Mouse (Mus musculus): ENCODE data around the gene Wdr62. TPM values are rescaled to one million over a fixed set of nuclear protein-coding genes. Genes with fewer than 3 reads are reported as not detected.

Gene Wdr62
- total and polyA plus RNA-seq, 3 experiments, result 0.97 to 5.3 (median 1.7) TPM

- no peak for DNase-seq
- WGBS, result 83% methylated on average over 12 of the region's 12 CpGs
- Histone ChIP-seq H3K36me3 (ENCODE audit: control insufficient read depth, insufficient read depth, low read length) (no peaks in the 10 kb centered on the region), H3K79me2 (replicated peaks; ENCODE audit: control insufficient read depth, insufficient read depth, low read length) (no peaks in the 10 kb centered on the region), H3K4me3 (no peak overlapping the region), H3K9ac (ENCODE audit: low read depth, low read length) (no peak overlapping the region), H3K27me3 (ENCODE audit: control insufficient read depth, insufficient read depth, low read length) (no peaks in the 10 kb centered on the region), H3K4me1 (ENCODE audit: control insufficient read depth, insufficient read depth, low read length) (peaks cover 3% of the 10 kb centered on the region), H3K27ac (no peak overlapping the region)
- TF ChIP-seq CTCF (IDR thresholded peaks at IDR 0.05) (no peak), EP300 (IDR thresholded peaks at IDR 0.05; ENCODE audit: insufficient read depth, low read depth, low read length) (no peak), POLR2A (IDR thresholded peaks at IDR 0.05; ENCODE audit: insufficient read depth, low read depth, low read length) (no peak)
- intact Hi-C loops (cut with DNase I), result no loop called here
Observed at GRCm38 (mm10) chr7:30310136-30310535, 29.9 kb upstream of the Wdr62 start.

- H3K27me3 ChIP-seq (ENCODE audit: control insufficient read depth, insufficient read depth, low read length), result no peaks in the 10 kb centered on the region
- DNase-seq, result no peak
- H3K27ac ChIP-seq, result no peak overlapping the region
- H3K4me3 ChIP-seq, result peak overlapping the region; percentile 57; the same call in 1 of the 2 replicates
- TF ChIP-seq CTCF (IDR thresholded peaks at IDR 0.05), result no peak
- H3K9ac ChIP-seq (ENCODE audit: low read depth, low read length), result no peak overlapping the region; the same call in 1 of the 2 replicates
- no peaks in the 10 kb centered on the region for H3K36me3 ChIP-seq (ENCODE audit: control insufficient read depth, insufficient read depth, low read length)
- H3K79me2 ChIP-seq (replicated peaks; ENCODE audit: control insufficient read depth, insufficient read depth, low read length), result no peaks in the 10 kb centered on the region
- peaks cover 3% of the 10 kb centered on the region for H3K4me1 ChIP-seq (ENCODE audit: control insufficient read depth, insufficient read depth, low read length)
- intact Hi-C loops (cut with DNase I), result loop anchor here (1.0 kb wide), 1 partner anchor 14 kb away; the partner anchor contains the start of gene Sdhaf1
- WGBS, result 53% methylated on average over 15 of the region's 15 CpGs
Observed at GRCm38 (mm10) chr7:30309395-30310129, 29.3 kb upstream of the Wdr62 start.

GRCm38 (mm10) chr7:30308076-30309005 is 28.1 kb upstream of the Wdr62 start, which contains the start of gene Alkbh6:
Gene Alkbh6 (plus strand): TSS chr7:30308717.
- Histone ChIP-seq H3K4me3 (peak within 1 kb of the TSS; percentile 57), H3K36me3 (ENCODE audit: control insufficient read depth, insufficient read depth, low read length) (no peaks in the 10 kb centered on the region), H3K27me3 (ENCODE audit: control insufficient read depth, insufficient read depth, low read length) (no peaks in the 10 kb centered on the region), H3K9ac (ENCODE audit: low read depth, low read length) (peak within 1 kb of the TSS; percentile 59), H3K79me2 (replicated peaks; ENCODE audit: control insufficient read depth, insufficient read depth, low read length) (no peaks in the 10 kb centered on the region), H3K4me1 (ENCODE audit: control insufficient read depth, insufficient read depth, low read length) (peaks cover 3% of the 10 kb centered on the region), H3K27ac (peak within 1 kb of the TSS; percentile 87)
- TF ChIP-seq CTCF (IDR thresholded peaks at IDR 0.05), result no peak
- peak; percentile 100 for TF ChIP-seq POLR2A (IDR thresholded peaks at IDR 0.05; ENCODE audit: insufficient read depth, low read depth, low read length)
- TF ChIP-seq EP300 (IDR thresholded peaks at IDR 0.05; ENCODE audit: insufficient read depth, low read depth, low read length), result peak; percentile 75; the same call in 1 of the 2 replicates
- WGBS, result 4% methylated on average over 27 of the region's 27 CpGs
- intact Hi-C loops (cut with DNase I), result loop anchor here (1.0 kb wide), 1 partner anchor 15 kb away; the partner anchor contains the start of gene Sdhaf1
- peak; percentile 89 to 96 for DNase-seq

GRCm38 (mm10) chr7:30306083-30306779 is 26.0 kb upstream of the Wdr62 start:
- 86% methylated on average over 16 of the region's 16 CpGs for WGBS
- intact Hi-C loops (cut with DNase I), result no loop called here

GRCm38 (mm10) chr7:30300914-30301313 is 20.7 kb upstream of the Wdr62 start:
- no peak overlapping the region for H3K4me3 ChIP-seq
- H3K27ac ChIP-seq, result no peak overlapping the region
- H3K36me3 ChIP-seq (ENCODE audit: control insufficient read depth, insufficient read depth, low read length), result no peaks in the 10 kb centered on the region
- no peak for DNase-seq
- intact Hi-C loops (cut with DNase I), result loop anchor here (2.0 kb wide), 1 partner anchor 18 kb away; no protein-coding TSS in a partner anchor
- 46% methylated on average over 3 of the region's 3 CpGs for WGBS
- TF ChIP-seq POLR2A (IDR thresholded peaks at IDR 0.05; ENCODE audit: insufficient read depth, low read depth, low read length) (no peak), EP300 (IDR thresholded peaks at IDR 0.05; ENCODE audit: insufficient read depth, low read depth, low read length) (0 out of 2 replicates have a peak, but pooled peaks have one; percentile 21), CTCF (IDR thresholded peaks at IDR 0.05) (peak; percentile 79)
- H3K27me3 ChIP-seq (ENCODE audit: control insufficient read depth, insufficient read depth, low read length), result no peaks in the 10 kb centered on the region
- H3K9ac ChIP-seq (ENCODE audit: low read depth, low read length), result no peak overlapping the region
- H3K79me2 ChIP-seq (replicated peaks; ENCODE audit: control insufficient read depth, insufficient read depth, low read length), result no peaks in the 10 kb centered on the region
- no peaks in the 10 kb centered on the region for H3K4me1 ChIP-seq (ENCODE audit: control insufficient read depth, insufficient read depth, low read length)

More at GRCm38 (mm10) chr7:30306083-30306779, 26.0 kb upstream of the Wdr62 start:
- H3K9ac ChIP-seq (ENCODE audit: low read depth, low read length), result no peak overlapping the region
- H3K36me3 ChIP-seq (ENCODE audit: control insufficient read depth, insufficient read depth, low read length), result no peaks in the 10 kb centered on the region
- H3K4me3 ChIP-seq, result no peak overlapping the region
- H3K27ac ChIP-seq, result no peak overlapping the region
- TF ChIP-seq EP300 (IDR thresholded peaks at IDR 0.05; ENCODE audit: insufficient read depth, low read depth, low read length) (no peak), CTCF (IDR thresholded peaks at IDR 0.05) (peak; percentile 54)
- no peaks in the 10 kb centered on the region for H3K79me2 ChIP-seq (replicated peaks; ENCODE audit: control insufficient read depth, insufficient read depth, low read length)
- no peaks in the 10 kb centered on the region for H3K27me3 ChIP-seq (ENCODE audit: control insufficient read depth, insufficient read depth, low read length)
- no peak for DNase-seq
- peaks cover 3% of the 10 kb centered on the region for H3K4me1 ChIP-seq (ENCODE audit: control insufficient read depth, insufficient read depth, low read length)
